Mouse (Mus musculus) G1E (cell line): ENCODE measurements around the gene Gpatch3. TPM values are rescaled to one million over a fixed set of nuclear protein-coding genes. Genes with fewer than 3 reads are reported as not detected.

Source experiments
- ATAC-seq: 2 replicates; pipeline ENCODE4 v1.8.0; 2016; ENCODE audit warnings: mild to moderate bottlenecking; ENCODE audit not compliant: insufficient number of reproducible peaks, poor library complexity, low FRiP score, severe bottlenecking; ENCODE audit errors: extremely low read depth
- DNase-seq: peaks from one replicate; pipeline ENCODE4 v3.0.0; 2012; ENCODE audit warnings: low spot score
- H3K27me3 ChIP-seq: 2 replicates; pipeline ENCODE4 v1.6.1; 2012; ENCODE audit warnings: mild to moderate bottlenecking, low read length, inconsistent platforms; ENCODE audit not compliant: insufficient read depth
- H3K36me3 ChIP-seq: replicated peaks from 2 replicates; pipeline ENCODE3; 2012; ENCODE audit warnings: mild to moderate bottlenecking, inconsistent platforms
- H3K4me1 ChIP-seq: 2 replicates; pipeline ENCODE4 v1.6.1; 2012; ENCODE audit warnings: low read depth, low read length, inconsistent platforms, mixed read lengths; ENCODE audit not compliant: insufficient read depth
- H3K4me3 ChIP-seq: 2 replicates; pipeline ENCODE4 v1.5.1; 2012; ENCODE audit warnings: low read depth, mild to moderate bottlenecking, inconsistent platforms, low read length, moderate library complexity, mixed read lengths
- H3K9me3 ChIP-seq: replicated peaks from 2 replicates; pipeline ENCODE4 v1.6.1; 2012; ENCODE audit warnings: inconsistent platforms
- CTCF ChIP-seq: IDR thresholded peaks from 2 replicates; pipeline ENCODE4 v1.5.1; 2012; ENCODE audit warnings: low read depth, low read length, inconsistent platforms, mixed read lengths
- GATA1 ChIP-seq: IDR thresholded peaks from 2 replicates; pipeline ENCODE4 v1.6.1; 2012; ENCODE audit warnings: borderline replicate concordance, low read length, inconsistent platforms, mixed read lengths
- GATA2 ChIP-seq: IDR thresholded peaks from 2 replicates; pipeline ENCODE4 v1.6.1; 2012; ENCODE audit warnings: low read depth, low read length, inconsistent platforms, borderline replicate concordance
- POLR2AphosphoS5 ChIP-seq: IDR thresholded peaks from 2 replicates; pipeline ENCODE4 v1.6.1; 2012; ENCODE audit warnings: low read depth, low read length, inconsistent platforms; ENCODE audit not compliant: insufficient replicate concordance
- TAL1 ChIP-seq: conservative IDR thresholded peaks from 2 replicates; pipeline ENCODE4 v1.6.1; 2012; ENCODE audit warnings: low read depth, low read length, inconsistent platforms, mixed read lengths
- polyA plus RNA-seq: library from polyadenylated mRNA; stranded (reverse); fragments of >175 nt; gene quantifications from 2 replicates; pipeline ENCODE4 v1.2.3, GENCODE M21; 2012
- total RNA-seq, 2 experiments: library from RNA; stranded (forward) in 1 of 2; stranded (reverse) in 1 of 2; fragments of 200-1000 nt in 1 of 2; fragments of >200 nt in 1 of 2; fragmentation: Nextera tagmentation in 1 of 2; gene quantifications; 2 replicates each; pipeline ENCODE4 v1.2.3; 2014 to 2017

Gene Gpatch3
- total and polyA plus RNA-seq, 3 experiments: 1.9 to 18.7 (median 11.2) TPM

GRCm38 (mm10) chr4:133613026-133613425, 38.5 kb downstream of the Gpatch3 start:
- no peak for TF ChIP-seq GATA1
- no peak for TF ChIP-seq CTCF
- no peak for TF ChIP-seq POLR2AphosphoS5
- TF ChIP-seq TAL1: no peak
- no peak for TF ChIP-seq GATA2
- no peaks in the 10 kb centered on the region for H3K4me1 ChIP-seq
- H3K36me3 ChIP-seq: peaks cover 57% of the 10 kb centered on the region
- no peak overlapping the region for H3K4me3 ChIP-seq
- peaks cover 2% of the 10 kb centered on the region; the same call in 1 of the 2 replicates for H3K27me3 ChIP-seq
- DNase-seq: no peak
- peaks cover 7% of the 10 kb centered on the region for H3K9me3 ChIP-seq
- no peak for ATAC-seq

- Histone ChIP-seq H3K9me3 (peaks cover 7% of the 10 kb centered on the region), H3K4me3 (no peak overlapping the region), H3K36me3 (peaks cover 49% of the 10 kb centered on the region), H3K27me3 (no peaks in the 10 kb centered on the region), H3K4me1 (no peaks in the 10 kb centered on the region)
- no peak for ATAC-seq
- TF ChIP-seq CTCF (no peak), POLR2AphosphoS5 (no peak), GATA1 (no peak), GATA2 (no peak), TAL1 (no peak)
- no peak for DNase-seq
These were observed 39.3 kb downstream of the Gpatch3 start for GRCm38 (mm10) chr4:133613867-133614266.

GRCm38 (mm10) chr4:133614274-133614761, 39.8 kb downstream of the Gpatch3 start:
- TF ChIP-seq POLR2AphosphoS5: no peak
- TF ChIP-seq CTCF: no peak
- TF ChIP-seq GATA2: no peak
- Histone ChIP-seq H3K9me3 (peaks cover 7% of the 10 kb centered on the region), H3K4me1 (no peaks in the 10 kb centered on the region), H3K27me3 (no peaks in the 10 kb centered on the region), H3K4me3 (no peak overlapping the region), H3K36me3 (peaks cover 49% of the 10 kb centered on the region)
- no peak for DNase-seq
- ATAC-seq: no peak

- Histone ChIP-seq H3K36me3 (peaks cover 45% of the 10 kb centered on the region), H3K4me1 (peaks cover 4% of the 10 kb centered on the region; the same call in 1 of the 2 replicates), H3K27me3 (no peaks in the 10 kb centered on the region), H3K9me3 (peaks cover 7% of the 10 kb centered on the region), H3K4me3 (no peak overlapping the region)
- TF ChIP-seq GATA2 (no peak), GATA1 (no peak), CTCF (no peak), POLR2AphosphoS5 (no peak)
- DNase-seq: no peak
- no peak for ATAC-seq
These were observed 40.9 kb downstream of the Gpatch3 start for GRCm38 (mm10) chr4:133615416-133615815.

- no peak overlapping the region for H3K4me3 ChIP-seq
- peaks cover 9% of the 10 kb centered on the region; the same call in 1 of the 2 replicates for H3K4me1 ChIP-seq
- DNase-seq (no peak), ATAC-seq (no peak)
- no peaks in the 10 kb centered on the region for H3K9me3 ChIP-seq
- no peak for TF ChIP-seq GATA2
- TF ChIP-seq TAL1: no peak
- TF ChIP-seq CTCF: no peak
- TF ChIP-seq POLR2AphosphoS5: no peak
- no peak for TF ChIP-seq GATA1
- peaks cover 39% of the 10 kb centered on the region for H3K36me3 ChIP-seq
- H3K27me3 ChIP-seq: no peaks in the 10 kb centered on the region
These were observed 43.4 kb downstream of the Gpatch3 start for GRCm38 (mm10) chr4:133617936-133618335.

GRCm38 (mm10) chr4:133619473-133620136, 45.1 kb downstream of the Gpatch3 start:
- Histone ChIP-seq H3K4me3 (no peak overlapping the region), H3K4me1 (peaks cover 9% of the 10 kb centered on the region; the same call in 1 of the 2 replicates), H3K36me3 (peaks cover 38% of the 10 kb centered on the region), H3K27me3 (no peaks in the 10 kb centered on the region), H3K9me3 (no peaks in the 10 kb centered on the region)
- no peak for TF ChIP-seq CTCF
- TF ChIP-seq POLR2AphosphoS5: no peak
- TF ChIP-seq GATA1: no peak
- no peak for TF ChIP-seq GATA2
- no peak for TF ChIP-seq TAL1
- no peak for DNase-seq
- no peak for ATAC-seq
